Mouse (Mus musculus) CD4-positive, CD25-positive, alpha-beta regulatory T cell, adult 2 months (primary cell): Measurements from ENCODE around the gene Bpi.
A peak's percentile ranks its signal among the peaks of the same experiment; 100 is the strongest.

Experiments
- DNase-seq: peaks from one replicate; pipeline ENCODE4 v3.0.0-alpha.2; 2012; ENCODE audit warnings: low read depth, low spot score

Gene Bpi

DNA sequence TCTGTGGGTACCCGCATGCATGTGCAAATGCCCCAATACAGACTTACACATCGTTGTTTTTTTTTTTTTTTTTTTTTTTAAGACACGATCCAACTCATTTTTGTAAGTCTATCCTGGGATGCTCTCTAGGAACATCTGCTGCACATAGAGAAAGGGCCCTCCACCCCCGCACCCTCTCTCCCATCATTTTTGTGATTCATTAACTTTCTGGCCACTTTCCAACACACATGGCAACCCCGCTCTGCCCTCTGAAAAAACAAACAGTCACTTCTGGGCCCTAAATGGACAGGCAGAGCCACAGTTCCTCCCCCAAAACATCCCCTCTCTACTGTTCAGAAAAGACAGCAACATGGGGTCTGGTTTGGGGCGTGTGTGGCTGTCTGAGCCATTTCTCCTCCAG, 27.8 kb downstream of the Bpi start:
- DNase-seq, result no peak

DNA sequence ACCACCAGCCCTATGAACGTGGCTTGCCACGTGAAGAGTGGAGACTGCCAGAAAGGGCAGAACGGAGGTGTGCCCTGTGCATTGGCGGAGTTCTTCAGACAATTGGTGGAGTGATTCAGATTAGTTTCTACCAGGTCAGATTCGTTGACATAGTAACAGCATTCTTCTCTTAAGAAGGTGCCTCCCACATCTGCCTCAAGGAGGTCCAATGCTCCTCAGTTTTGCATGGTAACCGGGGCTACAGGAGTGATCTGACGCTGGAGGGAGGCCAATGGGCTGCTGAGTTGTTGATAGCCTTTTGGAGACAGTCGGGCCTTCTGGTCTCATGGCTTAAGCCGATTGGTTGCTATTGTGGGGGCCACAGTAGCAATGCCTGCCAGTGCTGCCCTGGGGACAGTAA, 37.8 kb downstream of the Bpi start:
- DNase-seq, result no peak

DNA sequence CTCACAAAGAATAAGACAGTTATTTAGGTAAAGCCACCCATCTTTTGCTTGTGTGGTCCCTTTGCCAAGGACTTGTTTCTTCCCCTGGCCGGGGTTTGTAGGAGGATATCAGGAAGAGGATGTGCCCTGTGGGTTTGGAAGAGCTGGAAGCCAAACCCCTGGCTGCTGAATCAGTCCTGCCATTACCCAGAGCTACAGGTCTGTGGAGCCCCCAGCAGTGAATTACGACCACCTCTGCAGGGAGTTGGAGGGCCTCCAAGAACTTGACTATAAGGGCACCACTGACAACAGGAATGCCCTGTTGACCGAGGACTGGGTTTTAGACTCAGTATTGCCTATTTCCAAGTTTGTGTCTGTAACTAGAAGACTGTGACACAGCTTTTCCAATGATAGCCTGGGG, 41.3 kb downstream of the Bpi start:
- no peak for DNase-seq

- no peak for DNase-seq
Measured at GRCm38 (mm10) chr2:158299731-158300130, 41.8 kb downstream of the Bpi start.

DNA sequence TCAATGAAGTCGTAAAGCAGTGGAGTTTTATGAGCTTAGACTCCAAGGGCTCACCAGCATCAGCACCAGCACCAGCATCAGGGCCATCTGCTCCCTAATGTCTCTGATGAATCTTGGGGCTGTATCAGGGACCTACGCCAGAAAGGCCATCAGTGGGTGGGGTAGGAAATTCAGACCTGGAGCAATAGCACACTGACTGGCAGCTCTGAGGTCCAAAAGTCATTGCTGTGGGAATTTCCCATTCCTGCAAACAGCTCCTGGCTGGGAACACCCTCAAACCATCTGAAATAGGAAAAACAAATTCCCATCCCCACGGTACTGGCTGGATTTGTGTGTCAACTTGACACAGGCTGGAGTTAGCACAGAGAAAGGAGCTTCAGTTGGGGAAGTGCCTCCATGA, 44.9 kb downstream of the Bpi start:
- DNase-seq, result no peak

- DNase-seq, result no peak
Measured at GRCm38 (mm10) chr2:158305948-158306695, 48.2 kb downstream of the Bpi start, which contains the start of gene Lbp. Lbp (plus strand) TSS chr2:158306493.

DNA sequence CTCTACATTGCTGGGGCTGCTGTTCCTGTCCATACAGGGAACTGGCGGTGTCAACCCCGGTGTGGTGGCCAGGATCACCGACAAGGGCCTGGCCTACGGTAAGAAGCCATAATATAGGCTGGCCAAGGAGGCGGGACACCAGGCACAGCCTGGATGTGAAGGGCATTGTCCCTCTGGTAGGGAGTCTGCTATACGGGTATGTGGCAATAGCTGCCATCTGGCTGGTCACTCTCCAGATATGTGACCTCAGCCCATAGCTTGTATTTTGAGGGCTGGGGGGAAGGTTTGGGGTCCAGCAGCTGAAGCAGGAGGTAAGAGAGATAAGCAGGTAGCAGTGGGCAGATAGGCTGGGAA, 48.8 kb downstream of the Bpi start:
- no peak for DNase-seq

DNA sequence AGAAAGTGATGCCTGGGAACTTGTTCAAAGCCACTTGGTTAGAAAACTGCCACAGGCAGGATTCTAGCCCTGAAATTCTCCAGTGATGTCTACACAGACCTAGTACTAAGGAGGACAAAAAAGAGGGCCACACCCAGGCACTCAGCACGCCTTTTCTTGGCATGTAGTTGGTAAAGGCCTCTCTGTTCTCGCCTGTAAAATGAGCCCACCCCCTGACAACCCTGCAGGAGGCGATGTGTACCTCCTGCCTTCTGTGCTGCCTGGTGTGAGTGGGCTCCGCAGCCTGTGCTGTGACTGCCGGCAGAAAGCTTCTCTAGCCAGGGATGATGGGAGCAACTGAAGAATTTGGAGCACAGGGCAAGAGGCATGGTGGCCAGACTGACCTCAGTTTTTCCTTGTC, 50.4 kb downstream of the Bpi start:
- no peak for DNase-seq

- DNase-seq, result peak; percentile 47
Measured at GRCm38 (mm10) chr2:158313089-158313488, 55.2 kb downstream of the Bpi start.

GRCm38 (mm10) chr2:158316371-158316770, 58.5 kb downstream of the Bpi start:
- DNase-seq, result peak; percentile 73

- DNase-seq, result peak; percentile 78
Measured at GRCm38 (mm10) chr2:158317026-158317425, 59.1 kb downstream of the Bpi start.

DNA sequence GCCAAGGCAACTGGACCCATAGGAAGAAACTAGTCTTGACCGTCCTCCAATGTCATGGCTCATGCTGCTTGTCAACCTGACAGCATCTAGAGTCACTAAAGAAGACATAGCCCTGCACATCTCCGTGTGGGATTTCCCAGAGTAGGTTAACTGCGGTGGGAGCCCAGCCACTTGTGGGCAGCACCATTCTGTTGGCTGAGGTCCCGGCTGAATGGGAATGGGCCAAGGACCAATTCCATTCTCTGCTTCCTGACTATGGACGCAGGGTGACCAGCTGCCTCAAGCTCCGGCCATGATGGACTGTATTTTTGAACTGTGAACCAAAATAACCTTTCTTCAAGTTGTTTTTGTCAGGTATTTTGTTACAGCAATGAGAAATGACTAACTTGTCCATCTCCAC, 63.7 kb downstream of the Bpi start:
- no peak for DNase-seq

- peak; percentile 85 for DNase-seq
Measured at GRCm38 (mm10) chr2:158322845-158323244, 65.0 kb downstream of the Bpi start.

DNA sequence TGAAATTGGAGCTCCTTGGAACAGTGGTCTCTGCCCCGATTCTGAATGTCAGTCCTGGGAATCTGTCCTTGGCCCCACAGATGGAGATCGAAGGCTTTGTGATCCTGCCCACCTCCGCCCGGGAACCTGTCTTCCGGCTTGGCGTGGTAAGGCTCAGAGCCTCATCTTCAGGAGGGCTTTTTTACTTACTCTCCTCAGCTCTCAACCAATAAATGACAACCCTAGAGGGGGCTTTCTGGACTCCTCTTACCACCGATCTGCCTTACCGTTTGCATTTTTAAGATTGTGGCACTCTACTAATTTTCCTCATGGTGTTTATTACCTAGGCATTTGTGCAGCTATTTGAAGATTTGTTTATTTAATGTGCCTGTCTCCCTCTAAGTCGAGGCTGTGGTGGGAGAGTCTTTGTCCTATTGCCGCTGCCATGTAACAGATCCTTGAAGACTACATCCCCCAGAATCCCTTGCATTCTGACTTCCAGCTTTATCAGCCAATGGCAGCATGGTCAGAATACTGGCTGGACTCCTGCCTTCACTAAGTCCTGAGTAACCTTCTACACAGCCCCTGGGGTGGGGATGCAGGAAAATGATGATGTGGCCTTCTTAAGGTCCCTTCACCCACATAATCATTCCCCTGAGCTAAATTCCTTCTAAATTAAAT, 66.8 kb downstream of the Bpi start:
- no peak for DNase-seq

DNA sequence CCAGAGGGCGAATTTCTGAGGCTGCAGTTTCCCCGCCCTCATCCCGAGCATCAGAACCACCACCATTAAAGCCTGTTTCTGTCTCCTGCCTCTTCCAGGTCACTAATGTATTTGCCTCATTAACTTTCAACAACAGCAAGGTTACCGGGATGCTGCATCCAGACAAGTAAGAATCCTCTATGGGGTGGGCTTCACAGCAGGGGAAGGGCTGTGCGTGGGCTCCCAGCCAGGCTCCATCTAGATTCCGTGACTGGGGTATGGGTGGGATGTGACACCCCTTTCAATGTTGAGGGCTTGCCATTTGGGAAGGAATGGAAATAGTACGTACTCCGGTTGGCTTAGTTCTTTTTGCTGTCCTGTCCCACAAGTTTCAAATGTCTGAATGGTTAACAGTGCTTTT, 67.7 kb downstream of the Bpi start:
- no peak for DNase-seq
